Comparison of ENCODE assay signal across 9 mouse cellular contexts in genomic region chr10:122528973-122529703, GRCm38 (mm10).
DNase-seq lines count a peak whose midpoint lies in the region; ATAC-seq and TF ChIP-seq lines count a peak whose summit lies in the region.
"Had no signal": no experiment of that assay in that cellular context is flagged by ENCODE, and none has a peak within 500 bp of the region (broad histone marks: within the 10 kb centered on the region; RNA-seq: fewer than 3 reads in every experiment).

No protein-coding gene starts in this region.

- DNase-seq in cerebellum, adult 2 months: peak in 1 of 2 experiments; percentile 20
- peak in 1 of 2 experiments; percentile 17 for DNase-seq in left cerebral cortex, adult 2 months (ENCODE audit: extremely low spot score in 1 of 2, low spot score in 2 of 2)
- no peak for DNase-seq in left cerebral cortex, adult 11 months (ENCODE audit: low spot score)
- DNase-seq in MEL (ENCODE audit: low read depth, low spot score): peak; percentile 72
- peak; percentile 80 for DNase-seq in embryonic facial prominence, embryonic 14.5 days (ENCODE audit: low spot score)
- DNase-seq in naive thymus-derived CD4-positive, alpha-beta T cell, adult 2 months (ENCODE audit: low read depth): peak; percentile 78
- no peak for DNase-seq in right cerebral cortex, adult 18-20 months

- H3K36me3 ChIP-seq in MEL (ENCODE audit: control insufficient read depth in 1 of 2, insufficient read depth in 2 of 2, low read length in 2 of 2): no peaks in the 10 kb centered on the region
- no peaks in the 10 kb centered on the region for H3K36me3 ChIP-seq in embryonic facial prominence, embryonic 14.5 days (ENCODE audit: control insufficient read depth, insufficient read depth, low read length)

- no peaks in the 10 kb centered on the region for H3K27me3 ChIP-seq in cerebellum, adult 2 months (ENCODE audit: control insufficient read depth, insufficient read depth, low read length)
- H3K27me3 ChIP-seq in MEL (ENCODE audit: control insufficient read depth in 1 of 2, insufficient read depth in 2 of 2, low read length in 2 of 2): peaks cover 0 to 2% of the 10 kb centered on the region in 2 experiments; a peak in 1 of 4 replicates
- H3K27me3 ChIP-seq in embryonic facial prominence, embryonic 14.5 days (replicated peaks; ENCODE audit: control insufficient read depth, insufficient read depth, low read length): no peaks in the 10 kb centered on the region
- H3K27me3 ChIP-seq: megakaryocyte, embryonic 14.5 days had no signal

- H3K4me1 ChIP-seq in cerebellum, adult 2 months (ENCODE audit: control insufficient read depth, insufficient read depth, low read length): no peaks in the 10 kb centered on the region
- no peaks in the 10 kb centered on the region for H3K4me1 ChIP-seq in MEL (ENCODE audit: control insufficient read depth in 1 of 2, insufficient read depth in 2 of 2, low read length in 2 of 2)
- H3K4me1 ChIP-seq in embryonic facial prominence, embryonic 14.5 days (ENCODE audit: control insufficient read depth, insufficient read depth, low read length): no peaks in the 10 kb centered on the region
- H3K4me1 ChIP-seq: megakaryocyte, embryonic 14.5 days had no signal

- H3K79me2 ChIP-seq in MEL (ENCODE audit: control insufficient read depth, insufficient read depth, low read length, poor library complexity): no peaks in the 10 kb centered on the region

- intact Hi-C loops in left cerebral cortex, adult 2 months (cut with DNase I): loop anchor here (1.0 to 5.0 kb wide), 3 partner anchors 77 to 422 kb away; no protein-coding TSS in a partner anchor

- no peak for TF ChIP-seq POLR2A in cerebellum, adult 2 months (IDR thresholded peaks at IDR 0.05; ENCODE audit: borderline replicate concordance, insufficient read depth, low read length)
- TF ChIP-seq POLR2A in MEL (IDR thresholded peaks at IDR 0.05; ENCODE audit: control insufficient read depth in 1 of 2, insufficient read depth in 1 of 2, low read depth in 1 of 2, low read length in 2 of 2, poor library complexity in 1 of 2): no peak

- TF ChIP-seq RAD21 in MEL (IDR thresholded peaks at IDR 0.05; ENCODE audit: low read depth, low read length): peak; percentile 85

- ATAC-seq in cerebellum, adult (ENCODE audit: insufficient number of reproducible peaks, low FRiP score, low TSS enrichment): no peak
- ATAC-seq in embryonic facial prominence, embryonic 14.5 days (ENCODE audit: low read depth): no peak

- no peak overlapping the region for H3K27ac ChIP-seq in cerebellum, adult 2 months (ENCODE audit: insufficient read depth, low read length)
- no peak overlapping the region for H3K27ac ChIP-seq in left cerebral cortex, adult 2 months
- H3K27ac ChIP-seq in MEL (ENCODE audit: control insufficient read depth, low read depth, low read length): no peak overlapping the region
- no peak overlapping the region for H3K27ac ChIP-seq in embryonic facial prominence, embryonic 14.5 days (replicated peaks; ENCODE audit: low read depth, low read length)

- H3K9me3 ChIP-seq in MEL (replicated peaks; ENCODE audit: insufficient read depth, low read length): no peaks in the 10 kb centered on the region
- H3K9me3 ChIP-seq in embryonic facial prominence, embryonic 14.5 days (ENCODE audit: control insufficient read depth, low read length): no peaks in the 10 kb centered on the region
- H3K9me3 ChIP-seq: megakaryocyte, embryonic 14.5 days had no signal

- no peak overlapping the region for H3K4me2 ChIP-seq in embryonic facial prominence, embryonic 14.5 days (ENCODE audit: low read depth, low read length)

- WGBS in cerebellum, adult 2 months: 43% methylated on average over 4 of the region's 4 CpGs
- WGBS in embryonic facial prominence, embryonic 14.5 days: 28% methylated on average over 4 of the region's 4 CpGs

- no peak overlapping the region for H3K4me3 ChIP-seq in cerebellum, adult 2 months (replicated peaks; ENCODE audit: insufficient read depth, low read depth, low read length)
- H3K4me3 ChIP-seq in left cerebral cortex, adult 2 months: no peak overlapping the region
- no peak overlapping the region for H3K4me3 ChIP-seq in MEL (ENCODE audit: control insufficient read depth in 1 of 2, insufficient read depth in 1 of 2, low read depth in 2 of 2, low read length in 2 of 2)
- H3K4me3 ChIP-seq in embryonic facial prominence, embryonic 14.5 days (ENCODE audit: low read depth, low read length): no peak overlapping the region
- H3K4me3 ChIP-seq: megakaryocyte, embryonic 14.5 days had no signal

- no peak for TF ChIP-seq EP300 in MEL (IDR thresholded peaks at IDR 0.05; ENCODE audit: low read depth in 1 of 2, low read length in 2 of 2)

- peak; percentile 50; the same call in 1 of the 2 replicates for TF ChIP-seq CTCF in cerebellum, adult 2 months (IDR thresholded peaks at IDR 0.05; ENCODE audit: borderline replicate concordance, insufficient read depth, low read depth, low read length)
- peak; percentile 96 for TF ChIP-seq CTCF in left cerebral cortex, adult 2 months (IDR thresholded peaks at IDR 0.05)
- TF ChIP-seq CTCF in MEL (IDR thresholded peaks at IDR 0.05 in 2 of 3, conservative IDR thresholded peaks at IDR 0.05 in 1 of 3; ENCODE audit: control insufficient read depth in 1 of 3, insufficient read depth in 1 of 3, low read depth in 2 of 3, low read length in 3 of 3, poor library complexity in 1 of 3, severe bottlenecking in 1 of 3): peak; percentile 14 to 87 (median 76); a peak in 5 of 6 replicates

- H3K9ac ChIP-seq in MEL (ENCODE audit: control insufficient read depth, low read depth, low read length, poor library complexity, severe bottlenecking): no peak overlapping the region
- no peak overlapping the region for H3K9ac ChIP-seq in embryonic facial prominence, embryonic 14.5 days (ENCODE audit: low read depth, low read length)

TF ChIP-seq in MEL, 35 proteins besides CTCF, POLR2A, EP300 and RAD21:
- TF ChIP-seq ZKSCAN1 (IDR thresholded peaks at IDR 0.05; ENCODE audit: low read depth, low read length) (no peak), ZC3H11A (IDR thresholded peaks at IDR 0.05; ENCODE audit: low read depth, low read length) (peak; percentile 67), SMC3 (IDR thresholded peaks at IDR 0.05; ENCODE audit: low read depth, low read length) (peak; percentile 79)

Comparison
In these comparisons a context has a peak if more than half of its experiments do, and no peak if none do; other contexts are left out.
1. DNase-seq: peak in MEL (single experiment), embryonic facial prominence, embryonic 14.5 days (single experiment) and naive thymus-derived CD4-positive, alpha-beta T cell, adult 2 months (single experiment); none in left cerebral cortex, adult 11 months (single experiment) and right cerebral cortex, adult 18-20 months (single experiment).
2. Peak in every context shown above with its lines, with median percentiles within 50 percentile points of each other: CTCF ChIP-seq.